Mouse (Mus musculus) thymus, adult 18-20 months (tissue): ENCODE measurements around the gene Ctsz.

ENCODE experiments used
- DNase-seq, 2 experiments: peaks; one replicate each; pipeline ENCODE4 v3.0.0; 2022; ENCODE audit warnings: mixed read lengths in 2 of 2

Ctsz gene

DNA sequence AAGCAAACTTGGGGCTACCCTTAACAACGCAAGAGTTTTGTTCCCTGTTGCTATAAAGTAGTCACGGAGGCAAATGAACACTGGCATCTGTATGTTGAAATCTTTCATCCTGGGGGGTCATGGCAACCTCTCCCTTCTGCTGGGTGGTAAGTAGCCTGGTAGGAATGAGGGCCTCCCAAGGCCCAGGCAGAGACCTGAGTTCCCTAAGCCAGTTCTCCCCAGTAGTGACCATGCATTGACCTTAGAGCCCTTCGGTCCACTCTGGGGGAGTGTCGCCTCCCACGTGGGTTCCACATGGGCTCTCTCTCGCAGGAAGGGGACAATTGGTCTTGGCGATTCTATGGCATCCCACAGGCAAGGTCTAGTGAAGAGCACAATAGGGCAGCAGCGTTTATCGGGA lies 1.1 kb upstream of the Ctsz start:
- DNase-seq, result no peak

DNA sequence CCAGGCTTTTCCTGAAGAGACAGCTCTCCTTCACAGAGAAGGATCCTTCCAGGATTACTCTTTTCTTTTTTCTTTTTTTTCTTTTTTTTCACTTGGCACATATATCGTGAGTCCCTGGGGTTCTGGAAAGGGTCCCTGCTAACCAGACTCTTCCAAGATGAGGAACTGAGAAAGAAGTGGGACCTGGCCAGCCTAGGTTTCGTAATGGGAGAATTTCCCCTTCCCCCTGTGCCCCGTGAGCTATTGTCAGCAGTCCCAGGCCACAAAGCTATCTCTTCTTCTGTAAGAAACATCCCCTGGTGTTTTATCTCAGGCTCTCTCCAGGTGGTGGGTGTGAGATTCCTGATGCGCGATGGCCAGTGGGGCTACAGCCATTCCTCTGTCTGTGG lies 605 bp upstream of the Ctsz start:
- DNase-seq, result no peak

DNA sequence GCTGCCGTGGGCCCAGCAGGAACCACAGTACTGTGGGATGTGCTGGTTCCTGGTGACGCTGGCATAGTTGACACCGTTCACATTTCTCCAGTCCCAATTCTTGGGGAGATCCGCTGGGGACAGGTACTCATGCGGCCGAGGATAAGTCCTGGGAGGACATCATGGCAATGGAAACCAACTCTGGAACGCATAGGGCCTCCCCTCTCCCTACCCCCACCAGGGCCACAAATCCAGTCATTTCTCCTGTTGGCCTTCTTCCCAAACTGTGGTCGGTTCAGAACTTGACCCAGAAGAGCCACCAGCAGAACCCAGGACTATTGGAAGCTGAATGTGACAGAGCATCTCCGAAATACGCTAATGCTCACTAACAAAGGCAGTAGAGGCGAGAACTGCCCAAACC lies 658 bp downstream of the Ctsz start:
- DNase-seq, result no peak

DNA sequence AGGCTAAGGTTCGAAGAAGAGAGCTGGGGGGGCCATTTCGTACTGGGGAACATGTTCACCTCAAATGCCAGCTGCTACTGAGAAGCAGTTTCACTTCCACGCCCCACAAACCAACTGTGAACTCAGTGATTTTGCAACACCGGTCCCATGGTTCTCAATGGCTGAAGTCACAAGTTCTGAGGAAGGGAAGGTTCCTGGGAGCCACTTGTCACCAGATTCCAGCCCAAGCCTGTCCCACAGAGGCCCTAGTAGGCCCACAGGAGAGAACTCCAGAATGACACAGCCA lies 1.2 kb downstream of the Ctsz start:
- DNase-seq, result no peak

DNA sequence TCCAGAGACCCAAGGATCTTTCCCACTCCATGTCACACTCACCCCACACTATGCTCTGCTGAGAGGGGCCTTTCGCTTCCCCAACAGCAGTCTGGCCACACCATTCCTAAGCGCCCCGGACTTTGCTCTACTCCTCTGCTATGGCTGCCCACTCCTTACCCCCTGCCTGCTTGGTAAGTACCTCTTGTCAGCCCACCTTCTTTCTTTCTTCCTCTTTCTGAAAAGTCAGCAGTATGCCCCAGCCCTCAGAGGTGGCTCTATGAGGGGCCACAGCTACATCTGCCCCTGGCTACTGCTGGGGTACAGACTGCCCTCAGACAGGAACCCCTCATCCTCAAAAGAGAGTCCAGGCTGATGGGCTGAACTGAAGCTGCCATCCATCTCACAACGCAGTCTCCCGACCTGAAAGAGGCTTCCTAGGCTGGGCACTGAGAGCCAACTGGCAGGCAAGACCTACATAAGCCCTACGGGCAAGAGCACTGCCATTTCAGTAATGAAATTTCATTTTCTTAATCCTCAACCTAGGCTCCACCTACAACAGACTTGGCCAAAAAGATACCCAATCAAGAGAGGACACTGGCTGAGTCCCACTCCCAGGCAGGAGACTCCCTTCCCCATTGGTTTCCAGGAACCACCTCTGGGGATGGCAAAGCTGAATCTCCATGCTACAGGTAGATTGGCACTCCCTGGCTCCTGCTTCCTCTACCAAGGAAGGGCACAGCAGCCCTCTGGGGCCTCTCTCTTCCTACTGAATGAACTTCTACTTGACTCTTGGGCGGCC lies 1.7 kb downstream of the Ctsz start:
- no peak for DNase-seq

DNA sequence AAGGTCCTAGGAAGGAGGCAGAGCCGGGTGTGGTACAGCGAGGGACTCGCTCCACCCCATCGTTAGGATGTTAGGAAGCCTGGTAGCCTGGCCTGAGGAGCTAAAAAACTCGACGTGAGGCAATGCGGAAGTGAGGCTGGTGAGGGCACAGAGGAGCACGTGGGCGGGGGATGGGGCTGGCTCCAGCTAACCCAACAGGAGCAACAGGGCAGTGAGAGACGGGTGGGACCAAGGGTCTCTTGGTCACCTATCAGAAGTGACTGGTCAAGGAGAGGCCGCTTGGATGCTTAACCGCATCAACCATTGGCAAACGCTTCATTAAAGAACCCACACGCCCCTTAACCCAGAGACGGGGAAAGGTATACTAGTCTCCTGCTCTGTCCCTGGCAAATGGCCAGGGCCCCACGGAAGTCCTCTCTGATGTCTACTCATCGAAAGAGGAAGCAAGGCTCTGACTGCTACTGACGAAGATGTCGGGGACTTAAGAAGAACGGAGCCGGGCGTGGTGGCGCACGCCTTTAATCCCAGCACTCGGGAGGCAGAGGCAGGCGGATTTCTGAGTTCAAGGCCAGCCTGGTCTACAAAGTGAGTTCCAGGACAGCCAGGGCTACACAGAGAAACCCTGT lies 2.6 kb downstream of the Ctsz start:
- DNase-seq, result no peak

DNA sequence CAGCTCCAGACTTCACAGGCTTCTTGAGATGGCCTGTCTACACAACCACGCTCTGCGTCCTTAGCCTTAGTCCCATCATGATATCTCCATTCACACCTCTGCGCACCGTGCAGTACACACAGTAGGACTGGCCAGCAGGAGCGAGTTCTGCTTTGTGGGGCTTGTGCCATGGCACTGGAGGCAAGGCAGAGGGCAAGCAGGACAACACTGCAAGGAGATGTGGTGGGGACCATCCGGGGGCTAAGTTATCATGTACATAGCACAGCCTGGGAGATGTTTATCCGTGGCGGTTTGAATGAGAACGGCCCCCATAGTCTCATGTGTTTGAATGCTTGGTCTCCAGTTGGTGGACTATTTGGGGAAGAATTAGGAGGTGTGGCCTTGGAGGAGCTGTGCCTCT lies 3.9 kb downstream of the Ctsz start:
- no peak for DNase-seq

DNA sequence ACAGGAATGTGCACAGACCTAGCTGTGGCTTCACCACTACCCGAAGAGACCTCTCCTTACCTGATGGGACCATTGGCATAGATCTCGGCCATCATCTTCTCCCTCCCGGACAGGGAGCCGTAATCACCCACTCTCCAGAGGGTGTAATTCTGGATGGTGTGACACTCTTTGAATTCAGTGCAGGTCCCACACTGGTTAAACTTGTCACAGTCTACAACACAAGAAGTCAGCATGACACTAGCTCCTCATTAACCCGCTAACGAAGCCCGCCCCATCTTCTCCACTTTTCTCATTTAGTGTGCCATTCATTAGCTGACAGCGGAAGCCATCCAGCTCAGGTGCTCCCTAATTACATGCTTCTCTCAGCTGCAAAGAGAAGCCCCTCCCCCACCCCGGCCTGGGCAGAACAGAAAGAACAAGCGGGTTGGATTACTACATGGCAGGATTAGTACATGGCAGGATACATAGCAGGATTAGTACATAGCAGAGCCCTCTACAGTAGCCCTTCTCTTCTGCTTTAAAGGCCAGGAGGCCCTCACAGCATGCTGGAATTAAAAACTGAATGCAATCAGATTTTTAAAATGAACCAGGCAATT lies 9.7 kb downstream of the Ctsz start:
- DNase-seq, result no peak

DNA sequence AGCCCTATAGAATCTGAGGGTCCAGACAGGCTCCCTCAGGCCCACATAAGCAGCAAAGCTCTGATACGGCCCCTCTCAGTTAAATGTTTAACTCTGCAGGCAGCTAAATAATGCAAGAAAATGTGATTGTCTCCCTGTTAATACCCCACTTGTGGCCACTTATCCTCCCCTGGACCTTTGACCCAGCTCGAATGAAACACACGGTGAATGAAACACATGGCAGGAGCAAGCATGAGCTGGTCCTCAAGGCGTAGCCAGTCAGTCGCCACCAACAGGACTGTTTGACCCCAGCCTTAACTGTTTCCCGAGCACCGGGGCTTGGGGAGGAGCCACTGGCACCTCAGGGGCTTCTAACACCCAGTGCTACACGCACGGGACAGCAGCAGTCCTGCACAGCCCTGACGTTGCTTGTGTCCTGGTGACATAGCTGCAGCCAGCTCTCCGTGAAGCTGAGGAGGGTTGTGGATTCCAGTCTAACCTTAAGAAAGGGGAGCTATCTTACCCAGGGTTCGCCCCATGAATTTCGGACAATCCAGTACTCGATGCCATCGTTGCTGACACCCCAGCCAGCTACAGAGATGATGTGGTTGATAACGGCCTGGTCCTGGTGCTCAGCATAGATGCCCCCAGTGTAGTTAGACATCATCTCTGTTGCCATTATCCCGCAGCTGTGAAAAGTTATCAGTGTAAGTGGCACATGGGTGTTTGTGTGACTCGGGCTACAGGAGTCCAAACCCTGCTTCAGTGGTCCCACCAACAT lies 10.6 kb downstream of the Ctsz start:
- DNase-seq, result no peak

DNA sequence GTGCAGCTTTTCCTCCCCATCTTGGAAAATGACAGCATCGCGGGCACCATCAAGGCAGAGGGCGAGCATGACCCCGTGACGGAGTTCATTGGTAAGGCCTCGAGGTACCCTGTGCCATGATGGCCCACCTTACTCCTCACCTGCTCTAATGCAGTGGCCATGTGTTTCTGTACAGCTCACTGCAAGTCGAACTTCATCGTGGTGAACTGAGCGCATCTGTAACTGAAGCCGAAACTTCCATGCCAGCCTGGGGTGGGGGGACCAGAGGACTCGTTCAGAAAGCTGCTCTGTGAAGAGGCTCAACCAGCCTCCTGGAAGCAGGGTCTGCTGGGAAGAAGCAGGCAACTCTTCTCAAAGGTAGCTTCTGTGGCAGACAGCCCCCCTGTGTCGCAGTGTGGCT lies 12.0 kb downstream of the Ctsz start:
- DNase-seq, result no peak

DNA sequence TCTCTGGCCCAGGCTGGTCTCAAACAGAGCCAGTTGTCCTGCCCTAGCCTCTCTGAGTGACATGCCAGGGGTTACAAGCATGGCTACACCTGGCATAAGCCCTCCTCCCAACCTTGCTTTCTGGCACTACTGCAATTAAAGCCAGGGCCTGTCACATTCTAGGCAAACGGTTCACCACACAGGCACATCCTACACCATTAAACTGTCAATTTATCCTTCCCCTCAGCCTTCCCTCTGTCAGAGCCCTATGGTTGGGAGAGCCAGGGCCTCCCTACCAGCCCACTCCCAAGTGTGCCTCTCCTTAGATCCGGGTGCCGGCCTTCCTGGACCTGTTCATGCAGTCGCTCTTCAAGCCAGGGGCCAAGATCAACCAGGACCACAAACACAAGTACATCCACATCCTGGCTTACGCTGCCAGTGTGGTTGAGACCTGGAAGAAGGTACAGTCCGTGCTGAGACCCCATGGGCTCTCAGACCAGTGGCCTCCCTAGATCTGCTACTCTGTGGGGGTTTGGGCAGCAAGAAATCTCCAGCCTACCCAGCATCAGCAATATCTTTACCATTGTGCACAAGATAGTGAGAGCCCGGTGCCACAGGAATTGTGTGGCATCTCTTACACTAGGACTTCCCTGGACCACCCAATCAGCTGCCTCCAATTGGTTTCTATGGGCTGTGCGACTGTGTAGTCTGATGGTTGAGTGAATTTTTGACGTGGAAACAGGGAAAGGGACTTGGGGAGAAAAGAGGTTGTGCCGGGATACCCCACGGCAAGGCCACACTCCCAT lies 14.3 kb downstream of the Ctsz start:
- DNase-seq, result no peak

DNA sequence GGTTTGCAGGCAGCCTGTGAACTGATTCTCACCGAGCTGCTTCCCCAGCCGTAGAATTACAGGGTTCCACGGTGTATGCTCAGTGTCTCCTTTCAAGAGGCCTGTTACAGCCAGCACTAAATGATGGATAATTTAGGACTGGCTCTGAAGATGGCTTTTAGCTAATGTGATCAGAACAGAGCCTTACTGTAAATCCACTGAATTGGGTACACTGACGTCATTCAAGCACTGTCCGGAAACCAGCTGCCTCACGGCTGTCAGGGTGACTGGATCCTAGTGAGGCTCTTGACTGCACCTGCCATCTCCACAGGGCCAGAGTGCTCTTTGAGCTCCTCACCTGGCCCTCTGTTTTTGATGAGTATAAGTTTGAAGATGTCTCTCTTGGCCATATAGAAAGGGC lies 17.7 kb downstream of the Ctsz start:
- no peak for DNase-seq

DNA sequence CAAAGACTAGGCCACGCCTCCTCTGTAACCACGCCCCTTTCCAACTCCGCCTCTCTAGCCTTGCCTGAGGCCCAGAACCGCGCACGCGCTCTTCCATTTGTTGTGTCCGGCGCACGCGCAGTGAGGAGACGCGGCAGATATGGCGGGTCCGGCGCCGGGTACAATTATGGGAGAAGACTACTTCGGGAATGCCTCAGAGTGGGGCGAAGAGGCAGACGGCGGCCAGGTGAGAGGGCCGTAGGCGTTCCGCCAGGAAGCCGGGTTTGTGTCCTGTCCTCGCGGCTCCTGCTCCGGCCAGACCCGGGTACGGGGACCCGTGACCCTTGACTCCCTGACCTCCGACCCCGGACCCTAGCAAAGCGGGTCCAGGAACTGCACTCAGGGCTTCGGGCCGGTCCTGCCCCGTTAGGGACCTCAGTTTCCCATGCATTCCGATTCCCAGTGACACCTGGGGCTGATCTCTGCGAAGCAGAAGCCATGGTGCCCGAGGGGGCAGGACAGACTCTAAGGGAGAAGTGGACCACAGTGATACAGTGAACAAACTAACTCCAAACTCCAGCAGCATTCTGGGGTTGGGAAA lies 23.0 kb downstream of the Ctsz start, which contains the start of gene Nelfcd:
Gene Nelfcd, plus strand, starts transcription at position 74 of the 580 bp plus-strand sequence.
- DNase-seq, result peak; percentile 87 to 90

DNA sequence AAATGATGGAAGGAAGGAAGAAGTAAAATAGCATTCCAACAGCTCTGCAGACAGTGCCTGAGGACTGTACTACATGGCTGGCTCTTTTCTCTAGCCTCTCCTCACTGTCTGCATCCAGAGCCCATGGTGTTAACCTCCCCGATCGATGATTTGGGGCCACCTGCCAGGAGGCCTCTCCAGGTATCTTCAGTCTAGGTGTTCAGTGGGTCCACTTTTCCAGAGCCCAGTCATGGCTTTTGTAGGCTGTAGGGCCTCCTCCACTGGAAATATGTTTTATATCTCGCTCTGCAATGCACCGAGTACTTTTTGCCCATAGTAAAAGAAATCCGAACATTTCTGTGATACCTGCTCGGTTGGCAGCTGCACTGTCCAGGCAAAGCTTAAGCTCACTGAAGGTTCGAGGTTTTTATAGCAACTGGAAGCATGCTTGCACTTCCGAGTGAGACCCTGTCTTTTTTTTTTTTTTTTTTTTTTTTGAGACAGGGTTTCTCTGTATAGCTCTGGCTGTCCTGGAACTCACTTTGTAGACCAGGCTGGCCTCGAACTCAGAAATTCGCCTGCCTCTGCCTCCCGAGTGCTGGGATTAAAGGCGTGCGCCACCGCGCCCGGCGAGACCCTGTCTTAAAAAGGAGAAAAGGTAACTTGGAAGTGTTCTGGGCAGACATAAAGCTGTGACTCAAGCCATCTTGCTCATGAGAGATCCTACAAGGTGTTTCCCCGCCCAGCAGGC lies 23.7 kb downstream of the Ctsz start:
- no peak for DNase-seq

DNA sequence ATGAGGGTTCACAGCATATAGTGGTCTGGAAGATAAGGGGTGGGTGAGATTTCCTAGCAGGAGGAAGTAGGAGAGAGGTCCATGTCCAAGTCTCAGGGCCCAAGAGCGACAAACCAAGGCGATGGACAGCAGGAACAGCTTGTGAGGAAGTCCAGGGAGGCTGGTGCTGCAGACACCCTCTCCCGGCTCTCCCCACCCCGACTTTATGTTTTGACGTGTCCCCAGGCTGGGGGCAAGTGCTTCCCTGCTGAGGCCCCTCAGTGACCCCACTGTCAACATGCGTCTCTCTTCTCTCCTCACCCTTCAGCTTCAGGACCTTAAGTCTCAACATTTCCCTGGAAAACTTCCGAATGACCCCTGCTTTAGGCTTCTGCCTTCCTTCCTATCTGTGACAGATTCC lies 25.7 kb downstream of the Ctsz start:
- DNase-seq, result no peak

DNA sequence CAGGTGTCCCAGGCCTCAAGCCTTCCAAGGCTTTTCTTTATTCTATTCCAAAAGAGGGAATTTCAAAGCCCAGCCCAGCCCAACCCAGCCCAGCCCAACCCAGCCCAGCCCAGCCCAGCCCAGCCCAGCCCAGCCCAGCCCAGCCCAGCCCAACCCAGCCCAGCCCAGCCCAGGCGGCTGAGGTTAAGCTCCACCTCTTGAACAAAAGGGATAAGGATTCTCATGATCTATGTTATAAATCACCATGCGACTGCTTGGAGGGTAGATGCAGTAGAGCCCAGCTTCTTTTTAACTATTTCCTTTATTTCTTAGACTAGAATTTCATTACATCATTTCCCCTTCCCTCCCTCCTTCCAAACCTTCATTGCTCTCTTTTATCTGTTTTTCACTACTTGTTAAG lies 28.6 kb downstream of the Ctsz start:
- DNase-seq, result no peak

DNA sequence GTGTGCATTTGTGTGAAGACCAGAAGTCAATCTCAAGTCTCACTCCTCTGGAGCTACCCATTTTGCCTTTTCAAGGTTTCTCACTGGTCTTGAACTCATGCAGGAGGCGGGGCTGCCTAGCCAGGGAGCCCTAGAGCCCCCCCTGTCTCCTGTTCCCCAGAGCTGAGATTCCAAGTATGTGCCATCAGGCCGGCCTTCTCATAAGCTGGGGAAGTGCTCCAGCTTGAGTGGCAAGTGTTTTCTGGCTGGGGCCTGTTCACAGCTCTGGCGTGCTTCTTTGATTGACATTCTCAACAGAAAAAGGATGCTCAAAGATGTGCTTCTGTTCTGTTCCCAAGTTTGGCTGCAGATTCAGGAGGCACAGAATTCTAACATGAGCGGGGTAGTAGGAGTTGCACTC lies 38.4 kb downstream of the Ctsz start:
- no peak for DNase-seq

DNA sequence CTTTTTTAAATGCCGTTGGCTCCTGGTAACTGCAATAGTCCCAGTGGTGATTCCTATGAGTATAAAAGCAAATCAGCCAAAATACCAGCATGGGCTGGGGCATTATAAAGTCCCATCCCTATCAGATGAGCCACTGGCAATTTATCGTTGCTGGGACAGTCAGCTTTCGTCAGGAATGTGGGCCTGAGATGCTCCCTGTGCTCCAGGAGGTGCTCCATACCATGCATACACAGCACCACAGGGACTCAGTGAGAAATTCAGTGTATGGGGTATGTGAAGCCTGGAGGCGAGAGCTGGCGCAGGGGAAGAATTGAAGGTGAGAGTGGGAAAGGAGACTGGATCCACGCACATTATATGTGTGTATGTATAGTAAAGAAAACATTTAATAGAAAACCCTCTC lies 41.0 kb downstream of the Ctsz start:
- DNase-seq, result no peak

DNA sequence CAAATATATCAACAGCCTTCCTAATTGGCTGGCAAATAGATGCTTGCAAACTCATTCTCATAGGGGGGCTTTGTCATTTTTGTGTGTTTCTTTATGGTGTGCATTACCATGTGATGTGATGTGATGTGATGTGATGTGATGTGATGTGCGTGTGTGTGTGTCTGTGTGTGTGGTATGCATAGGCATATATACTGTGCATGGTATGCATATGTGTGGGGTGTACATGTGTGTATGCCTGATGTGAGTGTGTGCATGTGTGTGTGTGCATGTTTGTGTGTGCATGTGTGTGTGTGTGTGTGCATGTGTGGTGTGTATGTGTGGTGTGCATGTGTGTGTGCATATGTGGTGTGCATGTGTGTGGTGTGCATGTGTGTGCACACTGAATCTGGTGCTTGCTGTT lies 41.8 kb downstream of the Ctsz start:
- no peak for DNase-seq

DNA sequence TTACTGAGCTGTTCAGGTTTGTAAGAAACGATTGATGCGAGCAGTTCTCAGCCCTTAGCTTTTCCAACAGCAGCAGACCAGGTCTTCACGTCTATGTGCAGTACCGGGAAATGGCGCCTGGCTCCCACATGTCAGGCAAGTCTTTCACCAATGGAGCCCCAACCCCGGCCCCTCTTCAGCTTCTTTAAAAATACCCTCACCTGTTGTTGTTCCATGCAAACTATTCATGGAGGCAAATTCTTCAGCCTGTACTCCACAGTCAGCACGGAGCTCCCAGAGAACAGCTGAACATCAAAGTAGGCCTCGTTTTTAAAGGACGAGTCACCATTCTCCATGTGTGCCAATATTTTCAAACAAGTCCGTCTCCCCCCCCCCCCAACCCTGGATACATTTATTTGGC lies 42.2 kb downstream of the Ctsz start:
- DNase-seq, result no peak

DNA sequence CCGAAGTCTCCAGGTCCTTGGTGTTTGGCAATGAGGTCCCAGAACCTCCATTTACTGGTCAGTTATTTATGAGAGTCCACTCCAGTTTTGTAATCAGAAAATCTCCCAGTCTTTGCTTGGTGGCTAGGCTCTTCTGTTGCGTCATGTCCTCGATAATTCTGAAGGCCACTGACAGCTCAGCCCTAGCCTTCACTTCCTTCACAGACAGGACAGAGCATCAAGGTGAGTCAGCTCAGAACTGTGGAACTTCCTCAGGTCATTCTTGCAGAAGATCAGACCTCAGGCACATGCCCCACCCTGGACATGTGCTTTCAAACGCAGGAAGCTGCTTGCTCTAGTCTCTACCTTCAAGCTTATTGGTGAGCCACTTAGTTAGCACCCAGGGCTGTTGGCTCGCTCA lies 45.5 kb downstream of the Ctsz start:
- DNase-seq, result no peak

DNA sequence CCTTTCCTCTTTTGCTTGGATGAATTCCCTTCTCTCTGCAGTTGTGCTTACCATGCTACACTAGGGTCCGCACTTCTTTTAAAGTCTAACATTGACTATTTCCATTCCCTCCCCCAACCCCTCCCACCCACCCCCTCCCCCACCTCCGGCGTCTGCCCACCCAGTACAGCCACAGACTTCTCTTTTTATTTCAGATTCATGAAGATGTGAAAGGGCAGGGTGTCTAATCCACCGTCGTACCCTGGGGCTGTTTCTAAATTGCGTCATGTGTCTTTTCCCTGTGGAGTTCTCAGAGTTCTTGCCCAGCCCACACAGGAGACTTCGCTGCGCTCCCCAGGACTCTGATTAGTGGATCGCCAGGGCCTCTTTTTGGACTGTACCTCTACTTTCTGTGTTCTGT lies 46.3 kb downstream of the Ctsz start:
- DNase-seq, result no peak
